Mouse (Mus musculus) neural tube, embryonic 12.5 days (tissue): ENCODE results near the gene Ccdc163. TPM values are rescaled to one million over a fixed set of nuclear protein-coding genes. Genes with fewer than 3 reads are reported as not detected.

Experiments
- ATAC-seq: fragments of 200-750 bp; cut with Nextera tagmentation; 2 replicates; pipeline ENCODE4 v1.8.0; 2017; ENCODE audit warnings: low read depth, mild to moderate bottlenecking, moderate TSS enrichment, moderate library complexity; ENCODE audit not compliant: low FRiP score
- H3K27ac ChIP-seq: fragments of 300-500 bp; sonication (generic); 2 replicates; pipeline ENCODE4 v1.5.1; 2016
- H3K27me3 ChIP-seq: fragments of 300-500 bp; sonication (generic); replicated peaks from 2 replicates; pipeline ENCODE4 v1.6.1; 2016; ENCODE audit warnings: mild to moderate bottlenecking
- H3K36me3 ChIP-seq: fragments of 300-500 bp; sonication (generic); 2 replicates; pipeline ENCODE4 v1.6.1; 2016; ENCODE audit warnings: mild to moderate bottlenecking
- H3K4me1 ChIP-seq: fragments of 300-500 bp; sonication (generic); 2 replicates; pipeline ENCODE4 v1.6.1; 2016
- H3K4me2 ChIP-seq: fragments of 300-500 bp; sonication (generic); replicated peaks from 2 replicates; pipeline ENCODE4 v1.6.1; 2016; ENCODE audit warnings: mild to moderate bottlenecking
- H3K4me3 ChIP-seq: fragments of 300-500 bp; sonication (generic); 2 replicates; pipeline ENCODE4 v1.5.1; 2016
- H3K9ac ChIP-seq: fragments of 300-500 bp; sonication (generic); 2 replicates; pipeline ENCODE4 v1.6.1; 2016; ENCODE audit warnings: mild to moderate bottlenecking
- H3K9me3 ChIP-seq: fragments of 300-500 bp; sonication (generic); 2 replicates; pipeline ENCODE4 v1.6.1; 2016; ENCODE audit warnings: mild to moderate bottlenecking
- WGBS: fragments of 180-500 bp; shearing (Covaris S2); methylation state at CpG from one replicate; pipeline ENCODE4 v1.1.7; 2016; 5-methylcytosine and 5-hydroxymethylcytosine counted together
- polyA plus RNA-seq: library from polyadenylated mRNA; unstranded; fragments of >200 nt; fragmentation: Nextera tagmentation; extraction: Ambion mirVana; gene quantifications from 2 replicates; pipeline ENCODE4 v1.2.1, GENCODE M21; 2016

Ccdc163 gene
- polyA plus RNA-seq, 1 experiment from 2014 or later = 22.0 TPM

GRCm38 (mm10) chr4:116708791-116709390 lies 582 bp downstream of the Ccdc163 start:
- H3K4me2 ChIP-seq = peak overlapping the region; percentile 82
- H3K9me3 ChIP-seq = no peaks in the 10 kb centered on the region
- H3K4me1 ChIP-seq = peaks cover 7% of the 10 kb centered on the region
- H3K4me3 ChIP-seq = peak overlapping the region; percentile 43
- H3K27me3 ChIP-seq = no peaks in the 10 kb centered on the region
- ATAC-seq = 0 out of 2 replicates have a peak, but pooled peaks have one; percentile 17
- H3K36me3 ChIP-seq = peaks cover 4% of the 10 kb centered on the region; the same call in 1 of the 2 replicates
- 5% methylated on average over 9 of the region's 9 CpGs for WGBS
- H3K9ac ChIP-seq = peak overlapping the region; percentile 57
- no peak overlapping the region for H3K27ac ChIP-seq

- Histone ChIP-seq H3K9me3 (no peaks in the 10 kb centered on the region), H3K4me3 (no peak overlapping the region), H3K4me1 (peaks cover 7% of the 10 kb centered on the region), H3K4me2 (no peak overlapping the region), H3K27me3 (no peaks in the 10 kb centered on the region), H3K9ac (no peak overlapping the region), H3K36me3 (peaks cover 4% of the 10 kb centered on the region; the same call in 1 of the 2 replicates), H3K27ac (no peak overlapping the region)
- 95% methylated on average over 2 of the region's 2 CpGs for WGBS
- no peak for ATAC-seq
Measured at GRCm38 (mm10) chr4:116710154-116710553, 1.8 kb downstream of the Ccdc163 start.

GRCm38 (mm10) chr4:116712536-116712935 lies 4.2 kb downstream of the Ccdc163 start:
- no peak overlapping the region for H3K27ac ChIP-seq
- 96% methylated on average over 1 of the region's 1 CpGs for WGBS
- no peaks in the 10 kb centered on the region for H3K9me3 ChIP-seq
- no peak overlapping the region for H3K4me3 ChIP-seq
- H3K27me3 ChIP-seq = no peaks in the 10 kb centered on the region
- no peak overlapping the region for H3K9ac ChIP-seq
- H3K4me2 ChIP-seq = no peak overlapping the region
- peaks cover 5% of the 10 kb centered on the region for H3K4me1 ChIP-seq
- H3K36me3 ChIP-seq = peaks cover 14% of the 10 kb centered on the region; the same call in 1 of the 2 replicates
- ATAC-seq = no peak

- WGBS = 27% methylated on average over 3 of the region's 3 CpGs
- no peak for ATAC-seq
Measured at GRCm38 (mm10) chr4:116719396-116719795, 11.1 kb downstream of the Ccdc163 start.

GRCm38 (mm10) chr4:116720343-116721097 lies 12.2 kb downstream of the Ccdc163 start, which contains the start of gene Tesk2:
Gene Tesk2 (plus strand): TSS chr4:116720948.
- Histone ChIP-seq H3K4me3 (peak within 1 kb of the TSS; percentile 65), H3K27me3 (no peaks in the 10 kb centered on the region), H3K36me3 (peaks cover 6% of the 10 kb centered on the region; the same call in 1 of the 2 replicates), H3K27ac (peak within 1 kb of the TSS; percentile 29; the same call in 1 of the 2 replicates), H3K4me1 (peaks cover 7% of the 10 kb centered on the region; the same call in 1 of the 2 replicates), H3K4me2 (peak within 1 kb of the TSS; percentile 74), H3K9ac (peak within 1 kb of the TSS; percentile 70), H3K9me3 (no peaks in the 10 kb centered on the region)
- peak; percentile 98 for ATAC-seq
- under 1% methylated on average over 34 of the region's 34 CpGs for WGBS

More at GRCm38 (mm10) chr4:116719396-116719795, 11.1 kb downstream of the Ccdc163 start:
- Histone ChIP-seq H3K27me3 (no peaks in the 10 kb centered on the region), H3K9ac (no peak overlapping the region), H3K9me3 (no peaks in the 10 kb centered on the region), H3K36me3 (peaks cover 14% of the 10 kb centered on the region; the same call in 1 of the 2 replicates), H3K4me3 (no peak overlapping the region), H3K4me1 (peaks cover 7% of the 10 kb centered on the region; the same call in 1 of the 2 replicates), H3K4me2 (no peak overlapping the region), H3K27ac (no peak overlapping the region)

GRCm38 (mm10) chr4:116721098-116721628 lies 12.9 kb downstream of the Ccdc163 start:
- peak; percentile 10; the same call in 1 of the 2 replicates for ATAC-seq
- H3K9me3 ChIP-seq = no peaks in the 10 kb centered on the region

GRCm38 (mm10) chr4:116722230-116722629 lies 13.9 kb downstream of the Ccdc163 start:
- WGBS = 31% methylated on average over 7 of the region's 7 CpGs
- Histone ChIP-seq H3K9ac (no peak overlapping the region), H3K4me2 (peak overlapping the region; percentile 74), H3K4me1 (peaks cover 7% of the 10 kb centered on the region; the same call in 1 of the 2 replicates), H3K27ac (no peak overlapping the region), H3K9me3 (no peaks in the 10 kb centered on the region), H3K36me3 (no peaks in the 10 kb centered on the region), H3K27me3 (no peaks in the 10 kb centered on the region), H3K4me3 (no peak overlapping the region)
- ATAC-seq = no peak

More at GRCm38 (mm10) chr4:116721098-116721628, 12.9 kb downstream of the Ccdc163 start:
- Histone ChIP-seq H3K9ac (peak overlapping the region; percentile 70), H3K4me2 (peak overlapping the region; percentile 74), H3K4me1 (peaks cover 7% of the 10 kb centered on the region; the same call in 1 of the 2 replicates), H3K27me3 (no peaks in the 10 kb centered on the region), H3K4me3 (peak overlapping the region; percentile 65), H3K27ac (peak overlapping the region; percentile 29; the same call in 1 of the 2 replicates), H3K36me3 (no peaks in the 10 kb centered on the region)
- under 1% methylated on average over 29 of the region's 29 CpGs for WGBS

- no peak overlapping the region for H3K4me2 ChIP-seq
- ATAC-seq = no peak
- H3K4me3 ChIP-seq = no peak overlapping the region
- peaks cover 7% of the 10 kb centered on the region; the same call in 1 of the 2 replicates for H3K4me1 ChIP-seq
- WGBS = 84% methylated on average over 5 of the region's 5 CpGs
- no peaks in the 10 kb centered on the region for H3K9me3 ChIP-seq
- no peak overlapping the region for H3K27ac ChIP-seq
- no peaks in the 10 kb centered on the region for H3K36me3 ChIP-seq
- H3K27me3 ChIP-seq = no peaks in the 10 kb centered on the region
- no peak overlapping the region for H3K9ac ChIP-seq
Measured at GRCm38 (mm10) chr4:116725444-116725843, 17.1 kb downstream of the Ccdc163 start.

GRCm38 (mm10) chr4:116727401-116727800 lies 19.1 kb downstream of the Ccdc163 start:
- Histone ChIP-seq H3K9me3 (no peaks in the 10 kb centered on the region), H3K27ac (no peak overlapping the region), H3K4me1 (no peaks in the 10 kb centered on the region), H3K27me3 (no peaks in the 10 kb centered on the region), H3K9ac (no peak overlapping the region), H3K36me3 (no peaks in the 10 kb centered on the region), H3K4me3 (no peak overlapping the region), H3K4me2 (no peak overlapping the region)
- no peak for ATAC-seq
- WGBS = 84% methylated on average over 3 of the region's 3 CpGs

- Histone ChIP-seq H3K36me3 (no peaks in the 10 kb centered on the region), H3K27me3 (no peaks in the 10 kb centered on the region), H3K4me2 (no peak overlapping the region), H3K4me1 (no peaks in the 10 kb centered on the region), H3K4me3 (no peak overlapping the region), H3K9ac (no peak overlapping the region), H3K27ac (no peak overlapping the region), H3K9me3 (no peaks in the 10 kb centered on the region)
- no peak for ATAC-seq
- 95% methylated on average over 3 of the region's 3 CpGs for WGBS
Measured at GRCm38 (mm10) chr4:116729532-116729931, 21.2 kb downstream of the Ccdc163 start.

GRCm38 (mm10) chr4:116731077-116731476 lies 22.8 kb downstream of the Ccdc163 start:
- no peak for ATAC-seq
- H3K9ac ChIP-seq = no peak overlapping the region
- H3K27me3 ChIP-seq = no peaks in the 10 kb centered on the region
- no peak overlapping the region for H3K27ac ChIP-seq
- H3K36me3 ChIP-seq = no peaks in the 10 kb centered on the region
- H3K4me2 ChIP-seq = no peak overlapping the region
- 89% methylated on average over 9 of the region's 9 CpGs for WGBS
- H3K4me1 ChIP-seq = no peaks in the 10 kb centered on the region
- H3K9me3 ChIP-seq = no peaks in the 10 kb centered on the region
- no peak overlapping the region for H3K4me3 ChIP-seq

GRCm38 (mm10) chr4:116732355-116732754 lies 24.0 kb downstream of the Ccdc163 start:
- Histone ChIP-seq H3K9ac (no peak overlapping the region), H3K27ac (no peak overlapping the region), H3K4me2 (no peak overlapping the region), H3K4me3 (no peak overlapping the region), H3K4me1 (no peaks in the 10 kb centered on the region), H3K27me3 (no peaks in the 10 kb centered on the region), H3K36me3 (no peaks in the 10 kb centered on the region), H3K9me3 (no peaks in the 10 kb centered on the region)
- WGBS = 80% methylated on average over 5 of the region's 5 CpGs
- ATAC-seq = no peak
